Mouse (Mus musculus) lung, adult 10 weeks (tissue): ENCODE data around the gene Ice2. TPM values are rescaled to one million over a fixed set of nuclear protein-coding genes. Genes with fewer than 3 reads are reported as not detected.

Experiments
- polyA plus RNA-seq: library from polyadenylated mRNA; stranded (reverse); fragments of 350-450 nt; fragmentation: Illumina TruSeq; extraction: RNeasy Lipid Tissue Mini Kit (QIAGEN cat#74804); gene quantifications from one replicate; pipeline ENCODE4 v1.2.3, GENCODE M21; 2014; ENCODE audit warnings: low read depth, low replicate concordance; ENCODE audit not compliant: insufficient read depth

Ice2 gene
- polyA plus RNA-seq: 4.6 TPM

GRCm38 (mm10) chr9:69397760-69398452, at the start of gene Ice2:
TSS of gene Ice2 (plus strand) at chr9:69397906.

GRCm38 (mm10) chr9:69453066-69453900, 55.6 kb downstream of the Ice2 start, which contains the start of gene Anxa2:
TSS of gene Anxa2 (plus strand) at chr9:69453620.

Other genes starting within 250 kb of the Ice2 start
- gene Anxa2, start 55.7 kb downstream of the Ice2 start, polyA plus RNA-seq: 671 TPM